Mouse (Mus musculus) heart, postnatal 0 days (tissue): Measurements from ENCODE around the gene Acvr1b.

Source experiments
- CTCF ChIP-seq: IDR thresholded peaks from 2 replicates; pipeline ENCODE4 v1.5.1; 2016; ENCODE audit warnings: antibody characterized with exemption, control low read depth, low read depth
- EP300 ChIP-seq: IDR thresholded peaks from 2 replicates; pipeline ENCODE4 v1.6.1; 2016; ENCODE audit warnings: antibody characterized with exemption, low read depth

DNA sequence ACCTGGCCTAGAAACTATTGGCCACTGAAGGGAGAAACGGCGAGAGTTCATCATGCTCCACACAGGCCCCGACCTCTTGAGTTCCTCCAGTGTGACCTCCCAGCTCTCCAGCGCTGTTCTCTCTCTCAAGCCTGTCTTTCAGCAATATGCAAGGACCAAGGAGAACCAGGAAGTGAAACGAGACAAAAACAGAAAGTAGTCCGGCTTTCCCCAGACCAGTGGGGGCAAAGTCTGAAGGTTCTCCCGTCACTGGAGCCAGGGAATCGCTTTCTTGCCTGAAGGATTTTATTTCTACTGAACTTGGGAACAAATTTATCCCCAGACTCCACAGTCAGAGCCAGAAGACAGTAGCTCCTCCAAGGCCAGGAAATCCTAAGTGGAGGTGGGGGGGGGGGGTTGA is 29.1 kb upstream of the Acvr1b start:
- no peak for TF ChIP-seq EP300
- TF ChIP-seq CTCF, result no peak
